Mouse (Mus musculus) common myeloid progenitor, adult 5-6 weeks (primary cell): ENCODE results near the gene Dock7. TPM values are rescaled to one million over a fixed set of nuclear protein-coding genes. Genes with fewer than 3 reads are reported as not detected.

ENCODE experiments used
- ATAC-seq: replicated peaks from 2 replicates; pipeline ENCODE4 v1.8.0; 2016; ENCODE audit warnings: low read depth, mild to moderate bottlenecking, moderate TSS enrichment, inconsistent platforms; ENCODE audit not compliant: poor library complexity, severe bottlenecking
- total RNA-seq: library from RNA; stranded (forward); fragments of 200-1000, 187-1606 nt; gene quantifications from 2 replicates; pipeline ENCODE4 v1.2.3, GENCODE M21; 2017

Dock7 gene
- total RNA-seq, 1 experiment from 2014 or later: 37.9 TPM

GRCm38 (mm10) chr4:99122786-99123185 lies 2.1 kb upstream of the Dock7 start:
- ATAC-seq: no peak

DNA sequence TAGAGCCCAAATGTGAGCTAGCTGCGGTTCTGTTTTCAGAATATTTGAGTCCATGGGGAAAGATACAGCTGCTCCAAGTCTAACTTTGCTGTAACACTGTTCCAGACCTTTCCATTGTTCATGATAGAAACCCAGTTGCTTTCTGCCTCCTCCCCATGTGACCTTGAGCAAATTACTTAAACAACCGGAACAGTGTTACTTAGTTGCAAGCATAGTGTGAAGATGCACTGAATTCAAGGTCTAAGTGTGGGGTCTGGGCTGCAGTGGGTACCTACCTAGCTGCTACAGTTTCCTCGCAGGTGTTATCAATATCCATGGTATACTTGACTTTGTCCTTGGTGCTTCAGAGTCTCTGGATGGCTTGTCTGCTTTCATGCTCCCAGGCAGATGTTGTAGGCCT lies 1.3 kb upstream of the Dock7 start:
- no peak for ATAC-seq

DNA sequence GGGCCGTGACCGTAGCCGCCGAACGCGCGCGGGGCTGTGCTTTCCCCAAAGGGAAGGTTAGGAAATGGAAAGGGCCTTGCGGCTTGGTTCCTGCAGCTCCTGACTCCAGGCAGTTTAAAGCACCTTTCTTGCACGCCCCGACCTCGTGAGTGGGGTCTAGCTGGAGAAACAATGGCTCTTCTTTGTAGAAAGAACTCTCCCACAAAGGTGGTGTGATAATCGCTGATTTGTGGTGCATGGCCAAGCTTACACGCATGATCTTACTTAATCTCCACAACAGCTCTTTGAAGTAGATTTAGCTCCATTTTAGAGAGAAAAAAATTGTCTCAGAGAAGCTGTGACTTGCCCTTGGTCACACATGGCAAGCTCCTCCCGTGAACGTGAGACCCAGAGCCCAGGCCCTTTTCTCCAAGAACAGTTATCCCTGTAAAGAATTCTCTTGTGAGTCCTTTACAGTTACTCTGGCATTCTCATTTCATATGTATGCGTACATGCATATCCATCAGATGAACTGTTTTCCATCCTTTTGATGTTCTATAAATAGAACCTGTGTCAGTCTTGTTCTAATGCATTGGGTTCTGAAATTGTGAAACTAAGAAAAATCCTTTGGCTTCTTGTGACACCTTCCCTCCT lies 524 bp upstream of the Dock7 start:
- no peak for ATAC-seq

DNA sequence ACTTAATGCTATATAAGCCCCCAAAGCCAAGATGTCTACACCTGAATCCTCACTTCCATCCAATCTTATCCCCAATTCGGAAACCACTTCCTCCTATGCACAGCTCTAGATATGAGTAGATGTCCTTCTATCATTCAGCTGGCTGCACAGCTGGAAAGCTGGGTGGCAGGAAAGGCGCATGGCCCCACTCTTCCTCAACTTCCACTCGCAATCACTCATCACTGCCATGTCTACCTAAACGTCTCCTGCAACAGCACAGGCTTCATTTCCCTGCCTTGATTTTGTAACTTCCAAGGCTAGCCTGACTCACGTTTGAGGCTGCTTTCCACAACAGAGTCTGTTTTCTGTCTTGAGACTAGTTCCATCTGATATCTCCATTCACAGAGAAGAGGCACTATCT lies 1.7 kb downstream of the Dock7 start:
- ATAC-seq: peak; percentile 24; the same call in 1 of the 2 replicates

GRCm38 (mm10) chr4:99115797-99116196 lies 4.9 kb downstream of the Dock7 start:
- no peak for ATAC-seq

DNA sequence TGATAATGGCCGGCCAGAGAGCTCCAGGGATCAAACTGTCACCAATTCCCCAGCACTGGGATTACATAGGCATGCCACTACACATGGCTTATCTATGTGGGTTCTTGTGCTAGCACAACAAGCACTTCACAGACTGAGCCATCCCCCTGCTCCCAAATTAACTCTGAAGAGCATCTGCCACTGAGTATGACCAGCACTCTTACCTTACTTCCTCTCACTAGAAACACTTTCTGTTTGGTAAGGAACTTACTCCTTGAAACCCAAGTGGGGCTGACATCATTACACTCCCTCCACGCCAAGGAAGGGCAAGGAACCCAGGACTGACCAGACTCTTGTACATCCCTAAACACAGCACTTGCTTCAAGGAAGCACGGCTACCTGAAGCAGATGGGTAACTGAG lies 9.0 kb downstream of the Dock7 start:
- peak; percentile 36; the same call in 1 of the 2 replicates for ATAC-seq

DNA sequence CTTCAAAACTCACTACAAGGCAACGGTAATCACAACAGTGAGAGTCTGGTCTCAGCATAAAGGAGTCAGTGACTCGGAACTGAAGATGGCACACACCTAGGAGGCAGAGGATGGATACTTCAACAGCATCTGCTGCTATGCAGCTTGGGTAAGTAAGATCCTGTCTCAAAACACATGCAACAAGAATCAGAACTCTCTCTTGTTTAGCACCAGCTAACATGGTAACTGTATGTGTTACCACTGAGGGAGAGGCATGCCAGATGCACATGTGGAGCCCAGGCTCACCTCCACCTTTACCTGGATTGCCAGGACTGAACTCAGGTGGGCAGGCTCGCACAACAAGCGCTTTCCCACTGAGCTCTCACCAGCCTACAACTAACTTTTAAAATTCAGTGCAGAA lies 11.9 kb downstream of the Dock7 start:
- no peak for ATAC-seq

DNA sequence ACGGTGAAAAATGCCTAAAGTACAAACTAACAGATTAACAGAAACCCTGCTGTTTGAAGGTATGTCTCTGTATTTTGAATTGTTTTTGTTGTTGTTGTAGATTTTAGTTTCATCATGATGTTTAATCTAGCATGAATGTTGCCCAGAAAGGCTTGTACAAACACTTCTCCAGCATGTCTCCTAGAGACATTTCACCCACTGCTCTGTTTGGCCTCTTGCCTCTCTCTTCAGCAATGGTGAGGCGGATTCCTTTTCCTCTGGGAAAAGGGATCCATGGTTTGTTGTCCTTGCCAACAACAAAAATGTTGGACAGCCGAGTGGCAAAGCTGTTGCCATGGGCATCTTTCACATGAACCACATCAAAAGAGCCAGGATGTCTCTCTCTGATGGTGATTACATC lies 17.9 kb downstream of the Dock7 start:
- ATAC-seq: no peak

GRCm38 (mm10) chr4:99100724-99101123 lies 20.0 kb downstream of the Dock7 start:
- ATAC-seq: peak; percentile 94

- ATAC-seq: no peak
These were observed 28.9 kb downstream of the Dock7 start for GRCm38 (mm10) chr4:99091777-99092176.

GRCm38 (mm10) chr4:99091151-99091701 lies 29.5 kb downstream of the Dock7 start:
- no peak for ATAC-seq

DNA sequence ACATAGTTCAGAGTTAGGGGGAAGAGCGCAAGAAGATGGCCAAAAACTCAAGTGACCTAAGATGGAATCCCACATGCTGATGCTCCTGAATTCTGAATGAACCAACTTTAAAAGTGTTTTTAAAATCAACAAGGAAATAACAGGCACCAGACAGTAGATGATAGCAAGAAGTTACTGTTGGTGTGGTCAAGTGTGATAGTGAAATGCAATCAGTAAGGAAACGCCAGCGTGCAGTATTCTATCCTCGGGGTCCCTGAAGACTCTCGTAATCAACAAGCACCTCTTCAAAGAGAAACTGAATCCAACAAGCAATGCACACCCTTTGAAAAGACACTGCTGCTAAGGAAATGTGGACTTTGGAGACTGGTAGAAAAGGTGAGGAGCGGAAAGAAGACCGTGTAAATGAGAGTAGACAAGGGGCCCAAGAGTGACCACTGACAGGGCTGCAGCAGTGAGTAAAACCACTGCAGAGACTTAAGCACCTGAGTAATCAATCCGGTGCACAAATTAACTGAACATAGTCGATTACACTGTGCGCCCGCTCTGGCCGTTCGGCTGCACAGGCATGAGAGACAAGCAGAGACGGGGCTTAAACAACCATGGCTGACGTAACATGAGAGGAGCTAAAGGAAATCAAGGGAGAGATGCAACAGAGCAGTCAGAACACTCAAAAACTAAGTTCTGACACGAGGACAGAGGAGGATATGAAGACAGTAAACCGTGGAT lies 32.8 kb downstream of the Dock7 start:
- no peak; the same call in 1 of the 2 replicates for ATAC-seq

DNA sequence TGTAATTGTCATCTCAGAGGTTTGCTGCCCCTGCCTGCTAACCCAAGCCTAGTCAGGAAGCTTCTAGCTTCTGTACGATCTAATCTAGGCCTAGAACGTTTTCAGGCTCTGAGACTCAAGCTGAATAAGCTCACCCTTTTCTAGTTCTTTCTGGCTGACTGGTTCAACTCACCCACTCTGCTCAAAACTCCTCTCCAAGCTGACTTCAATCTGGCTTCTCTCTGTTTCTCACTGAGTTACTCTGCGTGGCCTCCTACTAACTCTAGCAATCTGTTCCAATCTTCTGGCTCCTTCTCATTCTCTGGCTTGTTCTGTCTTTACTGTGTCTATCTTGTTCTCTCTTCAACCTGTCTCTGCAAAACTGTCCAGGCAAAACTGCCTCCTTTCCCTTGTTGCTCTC lies 36.9 kb downstream of the Dock7 start:
- no peak for ATAC-seq

DNA sequence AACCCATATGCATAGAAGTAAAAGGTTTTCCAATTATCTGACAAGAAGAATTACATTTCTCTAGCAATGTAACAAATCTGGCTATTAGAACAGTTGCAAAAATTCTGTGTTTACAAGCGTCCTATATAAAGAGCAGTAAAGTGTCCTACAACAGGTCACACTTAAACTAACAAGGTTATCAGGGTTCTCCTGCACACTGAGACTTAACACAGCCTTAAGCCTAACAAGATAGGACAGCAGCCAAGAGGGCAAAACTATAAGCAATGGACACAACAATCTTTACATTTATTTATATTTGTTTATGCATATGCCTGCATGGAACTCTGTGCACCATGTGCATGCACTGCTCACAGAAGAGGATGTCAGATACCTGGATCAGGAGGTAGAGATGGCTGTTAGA lies 39.5 kb downstream of the Dock7 start:
- ATAC-seq: no peak

DNA sequence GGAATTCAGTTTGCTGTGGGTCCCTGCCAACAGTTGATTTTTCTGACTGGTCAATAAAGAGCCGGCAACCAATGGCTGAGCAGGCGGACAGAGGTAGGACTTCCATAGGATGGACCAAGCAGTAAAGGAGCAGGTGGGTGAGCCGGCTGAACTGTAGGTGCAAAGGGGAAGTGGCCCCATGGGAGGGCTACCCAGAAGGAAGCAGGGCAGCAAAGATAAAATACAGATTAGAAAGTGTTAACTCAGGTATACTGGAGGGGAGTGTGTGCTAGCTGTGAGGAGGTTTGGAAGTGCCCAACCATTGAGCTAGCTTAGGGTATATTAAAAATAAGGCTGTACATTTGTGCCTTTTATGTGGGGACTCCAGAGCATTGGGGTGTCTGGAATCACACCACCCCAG lies 42.7 kb downstream of the Dock7 start:
- no peak for ATAC-seq

DNA sequence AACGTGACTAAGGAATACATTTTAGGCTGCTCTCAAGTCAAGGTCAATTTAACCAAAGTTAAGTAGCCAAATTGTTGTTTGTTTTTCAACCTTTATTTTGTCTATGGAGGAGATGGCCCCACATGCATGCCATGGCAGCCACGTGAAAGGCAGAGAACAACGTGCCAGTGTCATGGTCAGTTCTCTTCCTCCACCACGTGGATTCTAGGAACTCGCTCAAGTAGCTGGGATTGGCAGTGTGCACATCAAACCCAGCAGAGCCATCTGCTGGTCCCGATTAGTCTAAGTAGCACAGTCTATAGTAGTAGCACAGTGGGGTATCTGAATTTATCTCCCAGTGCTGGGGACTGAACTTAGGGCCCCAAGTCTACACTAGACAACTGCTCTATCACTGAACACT lies 51.9 kb downstream of the Dock7 start:
- no peak for ATAC-seq

- no peak for ATAC-seq
These were observed 56.2 kb downstream of the Dock7 start for GRCm38 (mm10) chr4:99064524-99064923.

GRCm38 (mm10) chr4:99048581-99048980 lies 72.1 kb downstream of the Dock7 start:
- no peak for ATAC-seq

DNA sequence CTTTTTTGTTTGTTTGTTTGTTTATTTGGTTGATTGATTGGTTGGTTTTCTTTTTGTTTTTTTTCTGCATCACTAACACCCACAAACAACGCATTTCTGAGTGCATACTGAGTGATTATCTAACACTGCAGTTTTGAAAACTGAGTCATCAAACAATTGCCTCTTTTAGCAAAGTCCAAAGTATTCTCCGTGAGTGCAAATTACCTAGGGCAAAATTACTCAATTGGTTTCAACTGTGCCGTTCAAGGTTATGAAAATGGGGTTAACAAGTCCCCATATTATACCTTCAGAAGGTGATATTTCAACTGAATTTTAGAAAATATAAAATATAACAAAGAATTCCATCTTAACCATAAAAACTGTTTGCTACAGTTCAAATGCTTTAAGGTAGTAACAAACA lies 74.2 kb downstream of the Dock7 start:
- ATAC-seq: no peak

- ATAC-seq: peak; percentile 69
These were observed 75.9 kb downstream of the Dock7 start for GRCm38 (mm10) chr4:99044854-99045253.

DNA sequence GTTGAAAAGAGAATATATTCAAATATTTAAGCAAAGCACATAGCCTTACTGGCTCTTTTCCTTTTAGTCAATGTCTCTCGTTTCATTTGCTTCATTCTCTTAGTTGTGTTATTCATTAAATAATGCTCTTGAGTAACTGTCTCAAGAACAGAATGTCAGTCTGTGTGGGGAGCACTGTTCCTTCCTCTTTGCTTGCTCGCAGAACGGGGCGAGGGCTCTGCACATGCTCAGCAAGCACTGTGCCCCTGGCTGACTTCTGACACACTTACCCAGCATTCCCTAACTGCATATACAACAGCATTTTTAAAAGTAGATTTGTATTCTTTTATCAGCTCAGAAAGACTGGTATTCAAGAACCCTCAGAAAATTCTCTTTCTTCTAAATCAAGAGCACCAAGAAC lies 87.8 kb downstream of the Dock7 start:
- peak; percentile 96 for ATAC-seq

- no peak for ATAC-seq
These were observed 90.0 kb downstream of the Dock7 start, which contains the start of gene Angptl3 for GRCm38 (mm10) chr4:99030686-99031085. Angptl3 (plus strand) TSS chr4:99030954.
